Mouse (Mus musculus): ENCODE results near the gene Olfr3. TPM values are rescaled to one million over a fixed set of nuclear protein-coding genes. Genes with fewer than 3 reads are reported as not detected.

The Olfr3 gene
- total RNA-seq (2021) = not detected
- long read RNA-seq, experiment 1 = 0 reads
- long read RNA-seq, experiment 2 = 0 reads

DNA sequence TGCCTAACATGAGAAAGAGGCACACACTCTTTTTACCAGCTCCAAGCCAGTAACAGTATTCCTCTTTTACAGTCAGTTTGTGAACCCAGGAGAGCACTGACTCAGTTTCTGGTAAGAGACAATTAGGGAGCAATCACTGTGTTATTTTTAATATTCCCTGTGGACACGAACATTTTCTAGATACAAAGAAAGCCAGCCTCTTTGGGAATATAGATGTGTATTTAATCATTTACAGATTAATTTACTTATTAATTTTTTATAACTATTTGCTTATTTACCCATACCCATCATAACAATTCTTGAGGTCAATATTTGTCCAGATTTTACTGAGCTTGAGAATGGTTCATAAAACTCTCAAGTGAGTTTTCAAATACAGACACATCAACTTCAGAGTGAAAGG lies at the start of gene Olfr3:
TSS of gene Olfr3 (minus strand) at position 101 of the 400 bp plus-strand sequence.
- no peak for DNase-seq

DNA sequence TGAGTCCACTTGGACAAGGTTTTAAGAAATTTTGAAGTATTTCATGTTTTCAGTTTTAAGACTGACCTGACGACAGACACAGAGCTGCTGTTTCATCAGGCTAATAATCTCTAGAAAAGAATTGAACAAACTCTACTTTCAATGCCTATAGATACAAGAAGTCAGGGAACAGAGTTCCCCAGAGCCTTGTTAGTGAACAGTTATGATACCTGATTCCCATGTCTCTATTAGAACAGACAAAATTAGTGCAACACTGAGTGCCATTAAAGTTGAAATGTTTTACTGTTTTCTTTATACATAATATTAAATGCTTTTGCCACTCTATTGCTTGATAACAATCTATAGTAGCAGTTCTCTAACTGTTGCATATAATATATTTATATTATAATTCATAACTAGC lies 45.7 kb upstream of the Olfr3 start, which contains the start of gene Olfr351:
TSS of gene Olfr351 (minus strand) at position 101 of the 400 bp plus-strand sequence.
- no peak for DNase-seq

DNA sequence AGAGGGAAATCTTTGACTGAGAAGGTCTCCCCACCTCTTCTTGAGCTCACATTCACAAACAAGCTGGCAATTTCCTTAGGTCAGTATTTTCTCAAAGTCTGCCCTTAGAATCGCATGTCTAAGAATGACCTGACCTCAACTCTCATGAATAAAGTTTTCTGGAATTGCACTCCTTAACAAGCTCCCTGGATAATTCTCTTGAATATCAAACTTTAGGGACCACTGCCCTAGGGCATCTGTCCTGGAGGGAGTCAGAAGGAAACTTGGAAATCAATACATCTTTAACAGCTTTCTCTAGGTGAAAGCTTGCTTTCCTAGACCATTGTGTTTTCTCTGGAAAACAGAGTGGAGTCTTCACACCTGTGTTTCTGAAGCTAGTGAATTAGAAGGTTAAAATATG lies 29.2 kb upstream of the Olfr3 start, which contains the start of gene Olfr350:
TSS of gene Olfr350 (plus strand) at position 301 of the 400 bp plus-strand sequence.
- DNase-seq = no peak

DNA sequence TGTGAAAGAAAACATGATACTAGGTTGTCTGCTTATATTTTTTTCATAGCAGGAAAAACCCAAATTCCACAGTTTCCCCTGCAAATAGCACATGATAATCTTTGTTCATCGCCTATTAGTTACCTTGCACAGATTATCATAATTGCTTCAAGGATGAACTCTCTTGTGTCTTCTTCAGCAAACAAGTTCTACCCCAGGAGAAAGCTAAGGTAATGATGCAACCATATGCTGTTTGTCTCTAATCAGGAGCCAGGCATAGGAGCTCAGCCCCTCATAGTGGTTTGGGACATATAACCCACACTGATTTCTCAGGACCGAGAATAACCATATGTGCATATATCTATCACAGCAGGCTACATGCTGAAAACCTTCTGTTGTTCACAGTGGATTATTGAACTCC lies 26.6 kb downstream of the Olfr3 start, which contains the start of gene Olfr50:
TSS of gene Olfr50 (plus strand) at position 301 of the 400 bp plus-strand sequence.
- DNase-seq = no peak

DNA sequence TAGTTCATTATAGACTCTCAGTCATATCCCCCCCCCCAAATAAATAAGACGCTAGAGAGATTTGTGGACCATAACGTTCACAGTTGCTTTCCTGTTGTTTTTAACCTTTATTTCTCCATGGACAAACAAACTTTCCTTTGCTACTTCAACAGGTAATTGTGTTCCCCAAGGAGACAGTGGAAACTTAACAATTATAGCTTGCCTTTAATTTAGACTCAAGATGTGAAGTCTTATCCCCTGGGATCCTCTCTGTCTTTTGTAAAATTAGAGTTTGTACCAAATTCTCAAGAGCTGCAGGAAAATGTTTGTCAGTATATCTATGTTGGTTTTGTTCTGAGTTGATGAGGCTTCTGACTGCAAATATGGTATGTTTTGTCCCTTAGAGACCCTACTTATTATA lies 32.9 kb downstream of the Olfr3 start, which contains the start of gene Olfr348:
TSS of gene Olfr348 (plus strand) at position 301 of the 400 bp plus-strand sequence.
- no peak for DNase-seq

Other genes starting within 250 kb of the Olfr3 start
- gene Olfr345, start 177.0 kb downstream of the Olfr3 start, total RNA-seq (2021) = not detected
- gene Olfr346, start 131.2 kb downstream of the Olfr3 start, total RNA-seq (2021) = not detected
- gene Olfr347, start 85.1 kb downstream of the Olfr3 start, total RNA-seq (2021) = not detected
- not detected for gene Olfr348, start 32.8 kb downstream of the Olfr3 start, total RNA-seq (2021)
- gene Olfr50, start 26.5 kb downstream of the Olfr3 start, total RNA-seq (2021) = not detected
- not detected for gene Olfr350, start 29.3 kb upstream of the Olfr3 start, total RNA-seq (2021)
- gene Olfr351, start 45.6 kb upstream of the Olfr3 start, total RNA-seq (2021) = not detected
- gene Olfr352, start 51.4 kb upstream of the Olfr3 start, total RNA-seq (2021) = not detected
- not detected for gene Olfr353, start 75.9 kb upstream of the Olfr3 start, total RNA-seq (2021)
- not detected for gene Olfr354, start 88.6 kb upstream of the Olfr3 start, total RNA-seq (2021)
- not detected for gene Olfr355, start 111.9 kb upstream of the Olfr3 start, total RNA-seq (2021)
- not detected for gene Olfr356, start 120.1 kb upstream of the Olfr3 start, total RNA-seq (2021)
- gene Olfr357, start 176.8 kb upstream of the Olfr3 start, total RNA-seq (2021) = not detected
- not detected for gene Olfr358, start 192.3 kb upstream of the Olfr3 start, total RNA-seq (2021)
- not detected for gene Olfr360, start 248.7 kb upstream of the Olfr3 start, total RNA-seq (2021)